Mouse (Mus musculus) liver, embryonic 14.5 days (tissue): ENCODE results near the gene Slc17a8.

ENCODE experiments used
- CTCF ChIP-seq: IDR thresholded peaks from 2 replicates; pipeline ENCODE4 v1.5.1; 2016; ENCODE audit warnings: antibody characterized with exemption, low read depth, control low read depth
- EP300 ChIP-seq: IDR thresholded peaks from 2 replicates; pipeline ENCODE4 v1.6.1; 2016; ENCODE audit warnings: antibody characterized with exemption, low read depth

GRCm38 (mm10) chr10:89646918-89647317, 25.9 kb upstream of the Slc17a8 start:
- no peak for TF ChIP-seq CTCF
- TF ChIP-seq EP300: no peak
